Mouse (Mus musculus) erythroblast, adult 5-6 weeks (primary cell): Measurements from ENCODE around the gene Anks1b. TPM values are rescaled to one million over a fixed set of nuclear protein-coding genes. Genes with fewer than 3 reads are reported as not detected.

Experiments
- ATAC-seq: replicated peaks from 2 replicates; pipeline ENCODE4 v1.8.0; 2016; ENCODE audit warnings: moderate number of reproducible peaks, mild to moderate bottlenecking, moderate TSS enrichment, inconsistent platforms; ENCODE audit not compliant: poor library complexity, low FRiP score, severe bottlenecking
- total RNA-seq, 2 experiments: library from RNA; stranded (forward) in 1 of 2; stranded (reverse) in 1 of 2; fragments of 150-400 nt in 1 of 2; fragments of 200-764, 138-1000 nt in 1 of 2; gene quantifications; 2 replicates each; pipeline versions ENCODE4 v1.2.3 to v1.2.4; 2015 to 2017; ENCODE audit warnings: low replicate concordance in 2 of 2

Gene Anks1b
- total RNA-seq, 2 experiments from 2014 or later = under 0.01 TPM; not detected in 1

GRCm38 (mm10) chr10:90880854-90881560 lies 1007.7 kb downstream of the Anks1b start:
- no peak for ATAC-seq

GRCm38 (mm10) chr10:90889566-90889965 lies 1016.3 kb downstream of the Anks1b start:
- ATAC-seq = no peak

- no peak for ATAC-seq
Observed at GRCm38 (mm10) chr10:90892728-90893127, 1019.4 kb downstream of the Anks1b start.

- ATAC-seq = no peak
Observed at GRCm38 (mm10) chr10:90897894-90898293, 1024.6 kb downstream of the Anks1b start.

- no peak for ATAC-seq
Observed at GRCm38 (mm10) chr10:90904185-90904584, 1030.9 kb downstream of the Anks1b start.

- no peak for ATAC-seq
Observed at GRCm38 (mm10) chr10:90907381-90907780, 1034.1 kb downstream of the Anks1b start.

- no peak for ATAC-seq
Observed at GRCm38 (mm10) chr10:90923476-90923875, 1050.2 kb downstream of the Anks1b start.

GRCm38 (mm10) chr10:90933088-90933487 lies 1059.8 kb downstream of the Anks1b start:
- ATAC-seq = no peak

GRCm38 (mm10) chr10:90934678-90935077 lies 1061.4 kb downstream of the Anks1b start:
- ATAC-seq = no peak

GRCm38 (mm10) chr10:90937721-90938460 lies 1064.6 kb downstream of the Anks1b start:
- ATAC-seq = no peak

GRCm38 (mm10) chr10:90940521-90941520 lies 1067.5 kb downstream of the Anks1b start:
- no peak for ATAC-seq

GRCm38 (mm10) chr10:90942001-90942700 lies 1068.8 kb downstream of the Anks1b start:
- no peak for ATAC-seq

GRCm38 (mm10) chr10:90947043-90947442 lies 1073.7 kb downstream of the Anks1b start:
- no peak for ATAC-seq

- no peak for ATAC-seq
Observed at GRCm38 (mm10) chr10:90947608-90948373, 1074.5 kb downstream of the Anks1b start.

GRCm38 (mm10) chr10:90953103-90953709 lies 1079.9 kb downstream of the Anks1b start:
- ATAC-seq = no peak

- ATAC-seq = no peak
Observed at GRCm38 (mm10) chr10:90953821-90954220, 1080.5 kb downstream of the Anks1b start.

- ATAC-seq = no peak
Observed at GRCm38 (mm10) chr10:90960374-90960773, 1087.1 kb downstream of the Anks1b start.

- no peak for ATAC-seq
Observed at GRCm38 (mm10) chr10:90964511-90964910, 1091.2 kb downstream of the Anks1b start.
